Mouse (Mus musculus) large intestine, adult 2 months (tissue): ENCODE measurements around the gene Zfp683. TPM values are rescaled to one million over a fixed set of nuclear protein-coding genes. Genes with fewer than 3 reads are reported as not detected.
A peak's percentile ranks its signal among the peaks of the same experiment; 100 is the strongest.

ENCODE experiments used
- DNase-seq: peaks from one replicate; pipeline ENCODE4 v3.0.0-alpha.2; 2012; ENCODE audit warnings: low read depth, low spot score
- WGBS: fragments of 180-500 bp; shearing (Covaris S2); methylation state at CpG from one replicate; pipeline ENCODE4 v1.1.7; 2018; 5-methylcytosine and 5-hydroxymethylcytosine counted together
- polyA plus RNA-seq: library from polyadenylated mRNA; depleted of rRNA; stranded (reverse); fragments of >200 nt; gene quantifications from 2 replicates; pipeline ENCODE4 v1.2.3, GENCODE M21; 2012

The Zfp683 gene
- polyA plus RNA-seq, 1 experiment, result 0.24 TPM

DNA sequence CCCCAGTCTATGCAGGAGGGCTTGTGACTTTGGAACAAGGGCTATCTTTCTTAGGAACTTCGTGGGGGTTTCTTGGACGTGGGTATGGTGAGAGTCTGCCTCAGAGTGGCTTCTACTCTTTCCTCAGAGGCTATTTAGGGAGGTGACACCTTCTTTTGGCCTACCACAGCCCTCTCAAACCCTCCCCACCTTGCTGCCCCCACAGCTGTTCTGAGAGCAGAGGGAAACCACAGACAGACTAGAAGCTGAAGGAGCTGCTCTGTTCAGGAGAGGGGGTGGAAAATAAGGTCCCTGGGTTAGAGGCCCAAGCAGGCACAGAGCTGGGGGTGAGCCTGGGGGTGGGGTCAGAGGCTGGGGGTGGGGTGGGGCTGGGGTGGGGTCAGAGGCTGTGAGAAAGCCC, 10.6 kb upstream of the Zfp683 start:
- WGBS, result 49% methylated on average over 2 of the region's 2 CpGs
- no peak for DNase-seq

DNA sequence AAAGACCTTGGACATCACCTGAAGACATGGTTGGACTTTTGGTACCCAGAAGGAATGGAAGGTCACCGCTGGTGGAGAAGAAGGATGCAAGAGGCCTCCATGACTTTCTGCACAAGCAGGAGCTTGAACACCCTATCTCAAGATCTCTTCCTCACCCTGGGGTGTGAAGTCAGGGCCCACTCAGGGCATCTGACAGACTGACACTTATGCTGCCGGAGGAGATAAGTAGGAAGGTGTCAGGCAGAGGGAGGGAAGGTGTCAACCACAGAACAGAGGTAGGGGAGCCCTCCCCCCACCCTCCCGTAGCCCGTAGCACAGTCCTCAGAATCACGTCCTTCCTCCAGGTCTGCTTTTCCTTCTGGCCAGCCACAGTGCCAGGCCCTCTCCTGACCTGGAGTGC, 6.0 kb upstream of the Zfp683 start:
- DNase-seq, result no peak
- WGBS, result 61% methylated on average over 5 of the region's 5 CpGs

- WGBS, result 75% methylated on average over 5 of the region's 5 CpGs
- no peak for DNase-seq
Observed at GRCm38 (mm10) chr4:134051912-134052311, 1.7 kb upstream of the Zfp683 start.

GRCm38 (mm10) chr4:134052560-134052959, 1.1 kb upstream of the Zfp683 start:
- no peak for DNase-seq
- WGBS, result 26% methylated on average over 8 of the region's 8 CpGs

DNA sequence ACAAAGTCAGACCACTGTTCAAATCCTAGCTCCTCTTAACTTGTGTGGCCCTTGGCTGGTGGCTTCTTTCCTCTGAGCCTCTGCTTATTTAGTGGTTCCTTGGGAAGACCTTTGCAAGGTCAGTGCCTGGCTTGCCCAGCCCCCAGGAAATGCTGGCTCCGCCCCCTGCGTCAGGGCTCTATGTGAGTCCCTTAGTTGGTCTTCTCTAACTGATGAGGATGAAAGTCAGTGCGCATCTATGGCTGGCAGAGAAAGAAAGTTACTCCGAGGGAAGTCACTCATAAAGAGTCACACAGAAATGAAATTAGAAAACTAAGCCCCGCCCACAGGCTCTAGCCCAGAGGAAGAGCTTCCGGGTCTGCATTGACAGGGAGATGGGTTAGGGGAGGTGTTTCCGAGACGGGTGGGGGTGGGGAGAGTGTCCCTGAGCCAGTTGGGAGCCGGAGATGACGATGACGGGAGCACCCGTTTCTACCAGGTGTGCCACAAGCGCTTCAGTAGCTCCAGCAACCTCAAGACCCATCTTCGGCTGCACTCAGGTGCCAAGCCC, 4.6 kb downstream of the Zfp683 start:
- DNase-seq, result no peak
- WGBS, result 44% methylated on average over 14 of the region's 14 CpGs

GRCm38 (mm10) chr4:134058908-134059307, 5.3 kb downstream of the Zfp683 start:
- 86% methylated on average over 6 of the region's 6 CpGs for WGBS

DNA sequence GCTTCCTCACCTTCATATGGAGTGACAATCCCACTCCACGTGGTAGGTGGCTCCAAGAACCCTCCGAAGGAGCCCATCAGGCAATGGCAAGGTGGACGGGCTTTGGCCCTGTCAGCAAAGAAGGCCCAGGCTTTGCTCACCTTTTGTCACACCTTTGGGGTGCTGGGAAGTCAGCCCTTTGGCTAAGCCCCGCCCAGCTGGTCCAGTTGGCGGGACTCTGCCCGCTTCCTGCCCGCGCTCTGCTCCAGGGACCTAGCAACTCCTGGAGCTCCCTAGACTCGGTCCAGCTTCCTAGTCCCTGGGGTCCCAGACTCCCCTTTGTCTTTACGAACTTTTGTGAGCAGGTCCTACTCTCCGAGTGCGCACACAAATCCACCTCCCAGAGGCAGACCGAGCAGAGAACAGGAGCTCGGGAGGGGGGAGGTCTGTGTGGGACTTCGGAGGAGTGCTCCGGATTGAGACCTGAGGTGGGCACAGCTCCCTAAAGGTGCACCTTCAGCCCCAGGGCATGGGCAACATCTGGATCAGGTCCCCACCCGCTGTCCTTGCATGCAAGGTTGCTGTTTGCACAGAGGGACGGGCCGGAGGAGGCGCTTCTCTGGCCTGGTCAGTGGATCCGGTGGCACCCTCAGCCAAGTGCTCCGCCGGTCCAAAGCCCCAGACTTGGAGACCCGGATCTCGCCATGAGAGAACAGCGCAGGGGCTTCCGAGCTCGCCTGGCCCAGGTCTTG, 6.7 kb downstream of the Zfp683 start, which contains the start of gene Crybg2:
Crybg2 (plus strand) TSS at position 681 of the 731 bp plus-strand sequence.
- no peak for DNase-seq

More at GRCm38 (mm10) chr4:134058908-134059307, 5.3 kb downstream of the Zfp683 start:
- DNase-seq, result no peak

GRCm38 (mm10) chr4:134061166-134061830, 7.7 kb downstream of the Zfp683 start:
- WGBS, result 19% methylated on average over 18 of the region's 18 CpGs
- peak; percentile 93 for DNase-seq

More for the DNA sequence above, 6.7 kb downstream of the Zfp683 start, which contains the start of gene Crybg2:
- 37% methylated on average over 28 of the region's 28 CpGs for WGBS

DNA sequence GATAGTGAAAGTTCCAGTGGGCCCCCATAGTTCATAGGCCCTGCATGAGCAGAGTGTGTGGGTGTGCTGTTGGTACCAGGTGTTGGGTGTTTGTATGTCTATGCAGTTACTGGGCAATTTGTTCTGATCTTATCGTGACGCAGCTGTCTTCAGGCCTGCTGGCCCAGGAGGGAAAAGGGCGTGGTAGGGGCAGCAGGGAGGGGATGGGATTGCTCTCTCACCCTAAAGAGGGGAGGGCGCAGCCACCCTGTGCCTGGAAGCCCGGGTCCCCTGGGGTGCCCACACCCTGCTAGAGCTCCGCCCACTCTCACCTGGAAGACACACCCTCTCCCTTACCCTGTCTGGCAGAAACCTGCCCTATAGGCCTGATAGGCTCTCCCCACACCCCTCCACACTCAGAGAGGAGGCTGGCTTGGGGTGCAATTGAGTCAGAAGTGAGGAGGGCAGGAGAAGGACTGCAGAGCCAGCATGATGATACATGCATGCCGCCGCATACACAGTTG, 8.4 kb downstream of the Zfp683 start:
- DNase-seq, result peak; percentile 84
- WGBS, result 23% methylated on average over 8 of the region's 8 CpGs

DNA sequence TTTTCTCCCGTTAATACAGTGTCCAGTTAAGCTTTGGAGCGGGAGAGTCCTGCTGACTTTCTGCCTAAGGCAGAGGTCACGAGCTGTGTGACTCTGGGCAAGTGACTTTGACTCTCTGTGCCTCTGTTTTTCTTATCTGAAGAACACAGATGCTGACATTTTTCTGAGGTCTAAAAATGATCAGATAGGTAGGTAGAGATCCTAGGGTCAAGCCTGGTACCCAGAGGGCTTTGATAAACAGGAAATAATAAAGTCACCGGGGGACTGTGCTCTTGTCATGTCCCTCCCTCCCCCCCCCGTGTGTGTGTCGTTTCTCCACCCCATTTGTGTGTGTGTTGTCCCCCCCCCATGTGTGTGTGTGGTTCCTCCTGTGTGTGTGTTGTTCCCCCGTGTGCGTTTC, 8.9 kb downstream of the Zfp683 start:
- DNase-seq, result no peak

DNA sequence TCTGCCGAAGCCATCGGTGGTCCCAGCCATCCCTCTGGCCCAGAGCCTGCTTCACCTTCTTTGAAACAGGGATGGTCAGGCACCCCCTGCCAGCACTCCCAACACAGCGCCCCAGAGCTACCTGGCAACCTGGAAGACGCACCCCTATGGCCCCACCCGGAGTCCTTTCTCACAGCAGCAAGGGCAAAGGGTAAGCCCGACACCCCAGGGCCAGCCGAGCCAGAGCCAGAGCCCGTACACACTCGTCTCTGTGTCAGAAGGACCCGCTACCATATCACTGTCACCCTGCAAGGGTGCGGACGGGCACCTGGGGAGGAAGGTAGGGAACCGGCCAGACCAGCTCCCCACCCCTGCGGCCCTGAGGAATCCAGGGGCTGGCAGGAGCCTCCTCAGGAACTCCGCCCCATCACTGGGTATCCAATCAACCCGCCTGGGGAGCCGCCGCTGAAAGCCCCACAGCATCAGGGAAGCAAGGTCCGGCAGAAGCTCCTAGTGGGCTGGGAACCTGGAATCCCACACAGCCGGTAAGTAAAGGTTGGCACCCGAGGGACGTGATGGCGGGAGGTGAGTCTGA, 11.9 kb downstream of the Zfp683 start:
- DNase-seq, result no peak
- 14% methylated on average over 23 of the region's 23 CpGs for WGBS

More for the DNA sequence above, 8.9 kb downstream of the Zfp683 start:
- 34% methylated on average over 8 of the region's 8 CpGs for WGBS

DNA sequence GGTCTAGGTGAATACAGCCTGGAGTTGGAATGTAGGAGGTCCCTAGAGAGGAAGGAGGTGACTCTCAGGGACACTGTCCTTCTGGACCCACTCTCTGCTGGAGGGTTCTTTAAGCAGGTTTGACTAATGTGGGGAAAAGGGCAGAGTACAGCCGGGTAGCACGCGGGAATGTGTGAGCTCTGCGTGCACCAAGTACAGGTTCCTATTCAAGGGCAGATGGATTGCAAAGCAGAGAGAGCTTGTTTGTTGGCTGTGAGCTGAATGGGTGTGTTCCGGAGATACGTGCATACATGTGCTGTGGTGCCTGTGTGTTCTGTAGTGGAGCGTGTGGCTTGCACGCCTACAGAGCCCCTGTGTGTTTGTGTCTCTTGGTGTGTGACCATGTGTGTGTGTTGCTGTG, 13.7 kb downstream of the Zfp683 start:
- 52% methylated on average over 8 of the region's 8 CpGs for WGBS
- no peak for DNase-seq

DNA sequence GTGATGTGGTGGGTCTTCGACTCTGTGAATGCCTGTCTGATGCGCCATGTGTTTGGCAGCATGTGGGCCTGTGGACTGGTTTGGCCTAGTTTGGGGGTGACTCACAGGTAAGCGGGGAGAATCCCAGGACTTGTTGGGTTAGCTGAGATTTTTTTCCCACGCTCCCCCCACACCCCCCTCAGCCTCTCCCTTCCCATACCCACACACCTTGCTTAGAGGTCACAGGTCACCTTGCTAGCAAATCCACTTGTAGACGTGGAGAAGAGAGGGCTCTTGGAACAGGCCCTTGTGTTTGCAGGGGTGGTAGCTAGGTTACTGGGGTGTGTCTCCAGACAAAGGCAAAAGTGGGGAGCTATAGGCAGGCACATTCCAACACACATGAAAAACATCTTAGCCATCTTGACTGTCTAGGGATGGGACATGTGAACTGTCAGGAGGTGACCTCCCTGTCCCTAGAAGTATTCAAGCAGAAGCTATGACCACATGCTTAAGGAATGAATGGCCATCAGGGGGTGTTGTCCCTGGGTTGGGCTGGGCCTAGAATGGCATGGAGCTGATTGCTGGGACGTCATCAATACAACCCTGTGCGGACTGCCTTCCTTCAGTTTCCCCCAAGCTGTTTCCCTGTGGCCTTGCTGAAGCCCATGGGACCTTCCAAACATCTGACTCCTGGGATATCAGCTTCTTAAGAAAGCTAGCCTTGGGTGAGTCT, 14.4 kb downstream of the Zfp683 start:
- 49% methylated on average over 7 of the region's 7 CpGs for WGBS
- no peak for DNase-seq

GRCm38 (mm10) chr4:134068793-134069580, 15.3 kb downstream of the Zfp683 start:
- 68% methylated on average over 4 of the region's 4 CpGs for WGBS
- no peak for DNase-seq

DNA sequence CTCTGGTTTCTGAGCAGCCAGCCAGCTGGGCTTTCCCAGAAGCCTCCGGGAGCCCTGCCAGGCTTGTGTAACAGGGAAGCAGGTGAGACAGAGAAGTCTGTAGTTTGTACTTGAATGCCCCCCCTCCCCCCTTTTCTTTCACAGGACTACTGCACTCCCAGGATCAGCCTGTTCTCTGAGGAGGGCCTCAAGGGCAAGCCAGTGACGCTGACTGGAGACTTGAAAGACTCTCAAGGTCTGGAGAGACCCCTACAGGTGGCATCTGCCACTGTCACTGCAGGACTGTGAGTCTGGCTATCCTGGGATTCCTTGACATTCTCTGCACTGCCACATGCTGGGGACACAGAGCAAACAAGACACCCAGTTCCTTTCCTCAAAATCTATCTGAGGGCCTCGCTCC, 25.1 kb downstream of the Zfp683 start:
- no peak for DNase-seq
- WGBS, result 33% methylated on average over 3 of the region's 3 CpGs

GRCm38 (mm10) chr4:134080674-134081073, 27.0 kb downstream of the Zfp683 start:
- DNase-seq, result no peak
- 88% methylated on average over 4 of the region's 4 CpGs for WGBS

DNA sequence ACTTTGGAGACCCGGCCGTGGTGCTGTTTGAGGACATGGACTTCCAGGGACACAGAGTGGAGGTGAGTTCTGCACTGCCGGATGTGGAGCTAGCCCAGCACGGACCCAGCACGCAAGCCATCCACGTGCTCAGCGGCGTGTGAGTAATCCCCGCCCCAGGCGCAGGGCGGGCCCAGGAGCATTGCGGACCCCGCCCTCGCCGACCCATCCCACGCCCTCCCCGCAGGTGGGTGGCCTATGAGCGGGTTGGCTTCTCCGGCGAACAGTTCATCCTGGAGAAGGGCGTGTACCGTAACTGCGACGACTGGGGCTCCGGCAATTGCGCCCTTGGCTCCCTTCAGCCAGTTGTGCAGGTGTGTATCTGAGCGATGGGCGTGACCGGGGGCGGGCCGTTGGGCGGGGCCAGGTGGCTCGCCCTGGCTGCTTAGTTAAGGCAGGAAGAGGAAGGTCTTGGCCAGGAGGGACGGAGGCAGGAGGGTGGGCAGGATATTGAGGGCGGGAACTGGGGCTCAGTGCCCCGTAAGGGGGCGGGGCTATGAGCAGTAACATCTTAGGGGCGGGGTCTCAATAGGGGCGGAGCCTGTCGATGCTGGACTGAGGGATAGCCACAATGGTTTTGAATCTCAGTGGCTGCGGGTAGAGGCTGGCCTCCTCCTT, 28.2 kb downstream of the Zfp683 start:
- 1% methylated on average over 41 of the region's 41 CpGs for WGBS
- DNase-seq, result peak; percentile 80

GRCm38 (mm10) chr4:134082460-134082859, 28.8 kb downstream of the Zfp683 start:
- WGBS, result 8% methylated on average over 7 of the region's 7 CpGs

More at GRCm38 (mm10) chr4:134082460-134082859, 28.8 kb downstream of the Zfp683 start:
- no peak for DNase-seq
